Mouse (Mus musculus) CH12F3 (cell line): ENCODE data around the gene Mthfs.

Source experiments
- in situ Hi-C: fragments of 300-500 bp; cut with MboI; formaldehyde crosslinking; loops from 2 replicates; pipeline ENCODE4 v1.14.3; 2020; ENCODE audit warnings: low sequenced_read_pairs

Gene Mthfs

GRCm38 (mm10) chr9:89238976-89239505, 28.6 kb downstream of the Mthfs start:
- in situ Hi-C loops = loop anchor here (25.0 kb wide), 1 partner anchor 448 kb away; no protein-coding TSS in a partner anchor

GRCm38 (mm10) chr9:89240516-89241019, 30.1 kb downstream of the Mthfs start:
- in situ Hi-C loops = loop anchor here (25.0 kb wide), 1 partner anchor 447 kb away; no protein-coding TSS in a partner anchor

- in situ Hi-C loops = no loop called here
Measured at GRCm38 (mm10) chr9:89253400-89253799, 42.9 kb downstream of the Mthfs start.

- in situ Hi-C loops = no loop called here
Measured at GRCm38 (mm10) chr9:89256556-89257335, 46.3 kb downstream of the Mthfs start.

- in situ Hi-C loops = no loop called here
Measured at GRCm38 (mm10) chr9:89263968-89264367, 53.5 kb downstream of the Mthfs start.

GRCm38 (mm10) chr9:89264571-89264970, 54.1 kb downstream of the Mthfs start:
- in situ Hi-C loops = no loop called here

GRCm38 (mm10) chr9:89267093-89267492, 56.6 kb downstream of the Mthfs start:
- in situ Hi-C loops = no loop called here

- in situ Hi-C loops = no loop called here
Measured at GRCm38 (mm10) chr9:89267572-89267971, 57.1 kb downstream of the Mthfs start.

- in situ Hi-C loops = no loop called here
Measured at GRCm38 (mm10) chr9:89270376-89270775, 59.9 kb downstream of the Mthfs start.

GRCm38 (mm10) chr9:89273766-89274165, 63.3 kb downstream of the Mthfs start:
- in situ Hi-C loops = no loop called here

- in situ Hi-C loops = no loop called here
Measured at GRCm38 (mm10) chr9:89278207-89278606, 67.7 kb downstream of the Mthfs start.

- in situ Hi-C loops = no loop called here
Measured at GRCm38 (mm10) chr9:89282374-89283068, 72.0 kb downstream of the Mthfs start.

GRCm38 (mm10) chr9:89288037-89288436, 77.6 kb downstream of the Mthfs start:
- in situ Hi-C loops = no loop called here

GRCm38 (mm10) chr9:89293364-89293763, 82.9 kb downstream of the Mthfs start:
- in situ Hi-C loops = no loop called here

GRCm38 (mm10) chr9:89294121-89294520, 83.6 kb downstream of the Mthfs start:
- in situ Hi-C loops = no loop called here

GRCm38 (mm10) chr9:89305637-89306036, 95.2 kb downstream of the Mthfs start:
- in situ Hi-C loops = no loop called here

GRCm38 (mm10) chr9:89308357-89309194, 98.1 kb downstream of the Mthfs start:
- in situ Hi-C loops = no loop called here

- in situ Hi-C loops = no loop called here
Measured at GRCm38 (mm10) chr9:89309195-89309535, 98.7 kb downstream of the Mthfs start.

- in situ Hi-C loops = no loop called here
Measured at GRCm38 (mm10) chr9:89311649-89312048, 101.2 kb downstream of the Mthfs start.

- in situ Hi-C loops = no loop called here
Measured at GRCm38 (mm10) chr9:89373731-89374130, 163.3 kb downstream of the Mthfs start.

GRCm38 (mm10) chr9:89374650-89375049, 164.2 kb downstream of the Mthfs start:
- in situ Hi-C loops = no loop called here
